Mouse (Mus musculus): ENCODE measurements around the gene Prkg1. TPM values are rescaled to one million over a fixed set of nuclear protein-coding genes. Genes with fewer than 3 reads are reported as not detected.

Prkg1 gene
- total and polyA plus RNA-seq, 3 experiments, result not detected

DNA sequence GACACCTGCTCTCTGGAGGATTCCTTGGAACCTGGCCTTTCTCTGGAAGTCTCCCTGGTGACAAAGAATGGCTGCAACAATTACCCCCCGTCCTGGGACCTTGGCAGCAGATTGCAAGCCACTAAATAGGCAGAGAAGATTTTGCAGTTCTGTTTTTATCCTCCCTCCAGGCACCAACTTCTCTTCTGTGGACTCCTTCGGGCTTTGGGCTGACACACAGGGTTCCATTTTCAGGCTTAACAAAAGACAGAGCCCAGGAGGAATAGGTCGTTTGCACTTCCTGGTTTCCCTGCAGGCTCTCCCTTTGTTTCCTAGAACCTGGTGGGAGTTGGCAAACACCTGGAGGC is 690.1 kb downstream of the Prkg1 start:
- no peaks in the 10 kb centered on the region for H3K4me1 ChIP-seq (ENCODE audit: control insufficient read depth in 1 of 2, insufficient read depth in 2 of 2, low read length in 2 of 2)
- H3K9me3 ChIP-seq (replicated peaks; ENCODE audit: insufficient read depth, low read length), result no peaks in the 10 kb centered on the region
- H3K79me2 ChIP-seq (ENCODE audit: control insufficient read depth, insufficient read depth, low read length, poor library complexity), result no peaks in the 10 kb centered on the region
- H3K9ac ChIP-seq (ENCODE audit: control insufficient read depth, low read depth, low read length, poor library complexity, severe bottlenecking), result no peak overlapping the region
- no peaks in the 10 kb centered on the region for H3K27me3 ChIP-seq (ENCODE audit: control insufficient read depth in 1 of 2, insufficient read depth in 2 of 2, low read length in 2 of 2)
- no peaks in the 10 kb centered on the region for H3K36me3 ChIP-seq (ENCODE audit: control insufficient read depth in 1 of 2, insufficient read depth in 2 of 2, low read length in 2 of 2)
- no peak overlapping the region for H3K4me3 ChIP-seq (ENCODE audit: control insufficient read depth in 1 of 2, insufficient read depth in 1 of 2, low read depth in 2 of 2, low read length in 2 of 2)
- DNase-seq (ENCODE audit: low read depth, low spot score), result no peak
- H3K27ac ChIP-seq (ENCODE audit: control insufficient read depth, low read depth, low read length), result no peak overlapping the region
- TF ChIP-seq MXI1 (IDR thresholded peaks at IDR 0.05; ENCODE audit: low read depth, low read length), result no peak

DNA sequence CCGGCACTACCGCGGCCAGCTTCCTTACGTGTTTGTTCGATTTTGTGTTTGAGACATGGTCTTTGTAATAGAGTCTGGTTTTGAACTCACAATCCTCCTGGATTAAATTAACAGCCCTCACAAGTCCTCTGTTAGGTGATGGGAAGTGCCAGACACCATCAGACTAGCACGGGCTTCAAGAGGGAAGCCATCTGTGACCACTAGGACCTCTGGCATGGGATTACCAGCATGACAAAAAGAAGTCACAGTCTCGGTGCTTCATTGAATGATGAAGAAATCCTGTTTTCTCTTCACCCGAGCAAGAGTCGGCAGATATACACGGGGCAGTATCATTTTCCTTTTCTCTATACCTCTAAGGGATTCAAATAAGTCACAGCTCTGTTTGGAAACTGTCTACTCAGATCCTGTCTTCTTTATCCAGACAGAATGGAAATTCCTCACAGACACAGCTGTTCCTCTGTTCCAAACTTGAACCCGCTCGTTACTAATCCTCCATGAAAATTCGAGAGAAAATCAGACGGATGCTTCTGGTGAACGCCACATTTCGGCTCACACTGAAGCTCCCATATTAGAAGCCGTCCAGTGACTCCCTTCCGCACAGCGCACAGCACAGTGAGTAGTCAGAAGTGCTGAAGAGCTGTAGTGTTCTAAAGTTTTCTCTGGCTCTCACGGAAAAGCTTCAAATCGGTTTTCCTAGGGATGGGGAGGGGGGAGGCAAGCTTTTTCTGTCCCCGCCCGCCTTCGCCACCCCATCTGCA is 690.7 kb downstream of the Prkg1 start:
- no peak overlapping the region for H3K9ac ChIP-seq (ENCODE audit: control insufficient read depth, low read depth, low read length, poor library complexity, severe bottlenecking)
- no peak overlapping the region for H3K27ac ChIP-seq (ENCODE audit: control insufficient read depth, low read depth, low read length)
- H3K4me3 ChIP-seq (ENCODE audit: control insufficient read depth in 1 of 2, insufficient read depth in 1 of 2, low read depth in 2 of 2, low read length in 2 of 2), result no peak overlapping the region
- no peaks in the 10 kb centered on the region for H3K79me2 ChIP-seq (ENCODE audit: control insufficient read depth, insufficient read depth, low read length, poor library complexity)
- H3K27me3 ChIP-seq (ENCODE audit: control insufficient read depth in 1 of 2, insufficient read depth in 2 of 2, low read length in 2 of 2), result no peaks in the 10 kb centered on the region
- DNase-seq (ENCODE audit: low read depth, low spot score), result no peak
- no peak for TF ChIP-seq HCFC1 (IDR thresholded peaks at IDR 0.05; ENCODE audit: low read depth, low read length)
- TF ChIP-seq USF1 (IDR thresholded peaks at IDR 0.05; ENCODE audit: low read depth, low read length), result no peak
- TF ChIP-seq GABPA (IDR thresholded peaks at IDR 0.05; ENCODE audit: low read depth, low read length), result no peak
- no peak for TF ChIP-seq USF2 (IDR thresholded peaks at IDR 0.05; ENCODE audit: borderline replicate concordance in 1 of 2, insufficient read depth in 1 of 2, low read depth in 1 of 2, low read length in 2 of 2)
- no peak for TF ChIP-seq POLR2AphosphoS2 (IDR thresholded peaks at IDR 0.05; ENCODE audit: low read length)
- no peak for TF ChIP-seq RCOR1 (IDR thresholded peaks at IDR 0.05; ENCODE audit: low read depth, low read length)
- no peaks in the 10 kb centered on the region for H3K36me3 ChIP-seq (ENCODE audit: control insufficient read depth in 1 of 2, insufficient read depth in 2 of 2, low read length in 2 of 2)
- H3K9me3 ChIP-seq (replicated peaks; ENCODE audit: insufficient read depth, low read length), result no peaks in the 10 kb centered on the region
- H3K4me1 ChIP-seq (ENCODE audit: control insufficient read depth in 1 of 2, insufficient read depth in 2 of 2, low read length in 2 of 2), result no peaks in the 10 kb centered on the region

DNA sequence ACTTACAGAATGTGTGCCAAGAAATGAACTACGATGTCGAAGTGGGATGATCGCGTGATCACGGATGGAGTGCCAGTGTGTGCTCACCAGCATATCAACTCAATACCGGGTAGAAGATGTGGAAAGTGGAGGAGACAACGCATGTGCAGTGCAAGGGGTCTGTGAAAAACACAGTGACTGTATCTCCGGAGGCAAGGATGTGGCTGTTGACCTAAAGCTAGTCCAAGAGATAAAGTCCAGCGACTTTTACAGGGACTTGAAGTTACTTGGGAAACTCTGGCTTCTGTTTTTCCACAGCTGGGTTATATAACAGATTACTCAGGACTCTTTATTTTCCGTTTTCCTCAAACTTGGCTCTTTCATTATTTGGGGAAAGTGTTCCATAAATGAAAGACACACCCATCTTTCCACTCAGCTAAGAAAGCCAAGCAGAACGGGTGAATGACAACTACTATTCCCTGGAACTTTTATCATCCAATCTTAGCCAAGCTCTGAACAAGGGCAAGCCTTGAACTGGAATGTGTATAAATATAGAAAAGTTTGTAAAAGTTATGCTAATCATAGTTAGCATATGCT is 699.5 kb downstream of the Prkg1 start:
- Histone ChIP-seq H3K27me3 (ENCODE audit: control insufficient read depth in 1 of 2, insufficient read depth in 2 of 2, low read length in 2 of 2) (no peaks in the 10 kb centered on the region), H3K9me3 (replicated peaks; ENCODE audit: insufficient read depth, low read length) (no peaks in the 10 kb centered on the region), H3K36me3 (ENCODE audit: control insufficient read depth in 1 of 2, insufficient read depth in 2 of 2, low read length in 2 of 2) (no peaks in the 10 kb centered on the region), H3K79me2 (ENCODE audit: control insufficient read depth, insufficient read depth, low read length, poor library complexity) (no peaks in the 10 kb centered on the region), H3K4me3 (ENCODE audit: control insufficient read depth in 1 of 2, insufficient read depth in 1 of 2, low read depth in 2 of 2, low read length in 2 of 2) (no peak overlapping the region), H3K4me1 (ENCODE audit: control insufficient read depth in 1 of 2, insufficient read depth in 2 of 2, low read length in 2 of 2) (no peaks in the 10 kb centered on the region), H3K9ac (ENCODE audit: control insufficient read depth, low read depth, low read length, poor library complexity, severe bottlenecking) (no peak overlapping the region), H3K27ac (ENCODE audit: control insufficient read depth, low read depth, low read length) (no peak overlapping the region)
- no peak for DNase-seq (ENCODE audit: low read depth, low spot score)
- TF ChIP-seq BHLHE40 (IDR thresholded peaks at IDR 0.05; ENCODE audit: borderline replicate concordance, low read depth, low read length), result no peak
- TF ChIP-seq CTCF (IDR thresholded peaks at IDR 0.05 in 2 of 3, conservative IDR thresholded peaks at IDR 0.05 in 1 of 3; ENCODE audit: control insufficient read depth in 1 of 3, insufficient read depth in 1 of 3, low read depth in 2 of 3, low read length in 3 of 3, poor library complexity in 1 of 3, severe bottlenecking in 1 of 3), result no peak
- TF ChIP-seq MAZ (IDR thresholded peaks at IDR 0.05; ENCODE audit: low read depth, low read length), result no peak
- no peak for TF ChIP-seq ELF1 (IDR thresholded peaks at IDR 0.05; ENCODE audit: low read depth, low read length)
- no peak for TF ChIP-seq EP300 (IDR thresholded peaks at IDR 0.05; ENCODE audit: low read depth in 1 of 2, low read length in 2 of 2)
- no peak for TF ChIP-seq SMC3 (IDR thresholded peaks at IDR 0.05; ENCODE audit: low read depth, low read length)
- no peak for TF ChIP-seq POLR2AphosphoS5 (IDR thresholded peaks at IDR 0.05; ENCODE audit: borderline replicate concordance, low read depth, low read length)
- no peak for TF ChIP-seq USF2 (IDR thresholded peaks at IDR 0.05; ENCODE audit: borderline replicate concordance in 1 of 2, insufficient read depth in 1 of 2, low read depth in 1 of 2, low read length in 2 of 2)
- no peak for TF ChIP-seq CHD2 (IDR thresholded peaks at IDR 0.05; ENCODE audit: low read length)
- no peak for TF ChIP-seq NRF1 (IDR thresholded peaks at IDR 0.05; ENCODE audit: insufficient read depth, low read depth, low read length, poor library complexity, severe bottlenecking)
- TF ChIP-seq GABPA (IDR thresholded peaks at IDR 0.05; ENCODE audit: low read depth, low read length), result no peak
- TF ChIP-seq GATA1 (IDR thresholded peaks at IDR 0.05; ENCODE audit: low read depth, low read length), result no peak
- no peak for TF ChIP-seq ETS1 (IDR thresholded peaks at IDR 0.05; ENCODE audit: low read depth, low read length)
- no peak for TF ChIP-seq ZKSCAN1 (IDR thresholded peaks at IDR 0.05; ENCODE audit: low read depth, low read length)
- TF ChIP-seq RCOR1 (IDR thresholded peaks at IDR 0.05; ENCODE audit: low read depth, low read length), result no peak
- TF ChIP-seq MYC (IDR thresholded peaks at IDR 0.05; ENCODE audit: low read depth, low read length), result no peak
- no peak for TF ChIP-seq MAFK (IDR thresholded peaks at IDR 0.05; ENCODE audit: borderline replicate concordance, low read depth, low read length)
- no peak for TF ChIP-seq RAD21 (IDR thresholded peaks at IDR 0.05; ENCODE audit: low read depth, low read length)

All from MEL (cell line).